Comparison of ENCODE assay signal across 14 mouse cellular contexts in the genomic region with DNA sequence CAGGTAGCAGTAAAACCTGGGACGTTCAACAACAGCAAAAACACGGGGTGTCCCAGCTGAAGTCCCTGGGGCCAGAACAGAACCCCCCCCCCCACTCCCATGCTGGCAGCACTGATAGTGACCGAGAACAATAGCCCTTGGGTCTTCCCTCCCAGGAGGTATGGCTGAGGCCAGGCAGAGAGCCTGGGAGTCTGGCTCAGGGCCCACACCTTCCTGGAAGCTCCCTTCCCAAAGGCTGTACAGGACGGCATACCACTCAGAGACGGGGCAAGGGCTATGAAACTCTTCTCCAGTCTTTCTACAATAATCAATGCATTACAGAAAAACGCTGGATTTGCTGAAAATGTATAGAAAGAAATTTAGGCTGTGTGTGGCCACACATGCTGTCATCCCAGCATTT.
"Had no signal": no experiment of that assay in that cellular context is flagged by ENCODE, and none has a peak within 500 bp of the region (broad histone marks: within the 10 kb centered on the region; RNA-seq: fewer than 3 reads in every experiment).

No protein-coding gene starts in this region.

- H3K4me2 ChIP-seq: limb, embryonic 12.5 days; liver, embryonic 13.5 days; lung, embryonic 15.5 days; midbrain, embryonic 12.5 days; stomach, embryonic 15.5 days had no signal

- H3K9me3 ChIP-seq: limb, embryonic 12.5 days; liver, embryonic 13.5 days; lung, embryonic 15.5 days; midbrain, embryonic 12.5 days; stomach, embryonic 15.5 days had no signal

- H3K9ac ChIP-seq: limb, embryonic 12.5 days; liver, embryonic 13.5 days; liver, postnatal 0 days; lung, embryonic 15.5 days; midbrain, embryonic 12.5 days; stomach, embryonic 15.5 days had no signal

- H3K27me3 ChIP-seq: limb, embryonic 12.5 days; liver, embryonic 13.5 days; lung, embryonic 15.5 days; midbrain, embryonic 12.5 days; stomach, embryonic 15.5 days had no signal

- H3K36me3 ChIP-seq: limb, embryonic 12.5 days; lung, embryonic 15.5 days; midbrain, embryonic 12.5 days; stomach, embryonic 15.5 days had no signal

- H3K27ac ChIP-seq: limb, embryonic 12.5 days; liver, embryonic 13.5 days; lung, embryonic 15.5 days; macrophage; midbrain, embryonic 12.5 days; stomach, embryonic 15.5 days had no signal

- DNase-seq: kidney, postnatal 36 days; layer of hippocampus, adult 9-11 months; liver; liver, embryonic 13.5 days; liver, postnatal 0 days; right cerebral cortex, postnatal 14 days; thymus, adult 2 months; thymus, postnatal 25 days had no signal

- H3K4me1 ChIP-seq: limb, embryonic 12.5 days; lung, embryonic 15.5 days; midbrain, embryonic 12.5 days had no signal

- ATAC-seq: liver, postnatal 0 days had no signal

- H3K4me3 ChIP-seq: limb, embryonic 12.5 days; liver, embryonic 13.5 days; lung, embryonic 15.5 days; megakaryocyte, embryonic 14.5 days; midbrain, embryonic 12.5 days; stomach, embryonic 15.5 days had no signal
